Mouse (Mus musculus): ENCODE results near the gene Htr5a. TPM values are rescaled to one million over a fixed set of nuclear protein-coding genes. Genes with fewer than 3 reads are reported as not detected.

Htr5a gene
- polyA plus RNA-seq, 1 experiment from 2014 or later: not detected

DNA sequence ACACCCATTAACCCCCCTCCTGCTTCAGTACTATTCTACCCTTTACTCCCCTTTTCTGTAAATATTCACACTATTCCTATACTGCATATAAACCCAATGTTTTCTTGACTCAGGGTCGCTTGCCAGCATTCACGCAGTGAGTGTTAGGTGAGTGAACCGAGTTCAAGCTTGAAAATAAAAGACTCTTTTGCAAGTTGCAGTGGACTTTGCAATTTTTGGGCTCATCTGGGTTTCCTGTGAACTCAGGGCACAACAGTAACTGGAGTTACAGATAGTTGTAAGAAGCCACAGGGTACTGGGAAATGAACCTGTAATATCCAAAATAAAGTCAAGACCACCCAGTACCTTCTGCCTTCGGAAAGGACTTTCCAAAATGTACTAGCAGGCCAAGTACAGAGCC, 58.2 kb downstream of the Htr5a start:
- Histone ChIP-seq H3K4me1 (replicated peaks) (no peaks in the 10 kb centered on the region), H3K4me2 (replicated peaks) (no peak overlapping the region), H3K36me3 (no peaks in the 10 kb centered on the region), H3K9ac (no peak overlapping the region), H3K4me3 (replicated peaks) (no peak overlapping the region), H3K9me3 (no peaks in the 10 kb centered on the region), H3K27ac (no peak overlapping the region), H3K27me3 (replicated peaks) (no peaks in the 10 kb centered on the region)
- 79% methylated on average over 4 of the region's 4 CpGs for WGBS
- no peak for ATAC-seq

Other genes starting within 250 kb of the Htr5a start
- gene Paxip1, start 50.5 kb upstream of the Htr5a start, polyA plus RNA-seq (2015; fragmentation: Nextera tagmentation; extraction: Ambion mirVana): 26.7 and 29.6 TPM in 2 replicates
- 222 and 228 TPM in 2 replicates for gene Insig1, start 229.2 kb downstream of the Htr5a start, polyA plus RNA-seq (2015; fragmentation: Nextera tagmentation; extraction: Ambion mirVana)

All from intestine, embryonic 15.5 days (tissue).